31 mouse cellular contexts compared by ENCODE assay signal in the genomic region with DNA sequence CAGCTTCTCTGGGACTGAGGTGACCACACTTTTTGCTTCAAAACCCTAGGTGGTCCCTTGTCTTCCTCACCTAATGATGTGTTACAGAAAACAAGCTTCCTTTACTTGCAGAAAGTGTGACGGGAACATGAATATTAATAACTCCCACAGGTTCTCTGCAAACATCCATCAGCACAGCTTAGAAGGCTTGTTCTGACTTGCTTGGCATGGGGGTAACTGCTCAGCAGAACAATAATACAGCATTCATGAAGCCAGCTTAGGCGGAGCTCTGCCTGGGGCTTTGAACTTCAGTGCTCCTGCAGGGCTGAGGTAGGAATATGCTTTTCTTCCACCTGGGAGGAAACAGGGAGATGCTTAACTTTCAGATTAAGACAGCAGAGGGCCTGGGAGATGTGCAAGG.
A peak's percentile ranks its signal among the peaks of the same experiment; 100 is the strongest.
DNase-seq lines count a peak whose midpoint lies in the region; ATAC-seq lines count a peak whose summit lies in the region.
"Had no signal": no experiment of that assay in that cellular context is flagged by ENCODE, and none has a peak within 500 bp of the region (broad histone marks: within the 10 kb centered on the region; RNA-seq: fewer than 3 reads in every experiment).

No protein-coding gene starts in this region.

- ATAC-seq in midbrain, embryonic 13.5 days = no peak
- ATAC-seq: CD4-positive, CD25-positive, alpha-beta regulatory T cell, adult 4 months; forebrain, embryonic 13.5 days; inflammation-experienced regulatory T-cells, adult 6 months; liver, embryonic 12.5 days; liver, postnatal 0 days had no signal

- H3K27me3 ChIP-seq in midbrain, embryonic 10.5 days (ENCODE audit: low read depth, poor library complexity, severe bottlenecking) = no peaks in the 10 kb centered on the region
- no peaks in the 10 kb centered on the region for H3K27me3 ChIP-seq in midbrain, embryonic 13.5 days
- no peaks in the 10 kb centered on the region for H3K27me3 ChIP-seq in embryonic facial prominence, embryonic 10.5 days (replicated peaks; ENCODE audit: low read depth, poor library complexity, severe bottlenecking)
- H3K27me3 ChIP-seq: forebrain, embryonic 13.5 days; heart, embryonic 13.5 days; kidney, embryonic 15.5 days; limb, embryonic 13.5 days; liver, embryonic 12.5 days; neural tube, embryonic 15.5 days had no signal

- no peak overlapping the region for H3K4me2 ChIP-seq in midbrain, embryonic 13.5 days (replicated peaks)
- H3K4me2 ChIP-seq: forebrain, embryonic 13.5 days; heart, embryonic 13.5 days; hindbrain, embryonic 14.5 days; kidney, embryonic 15.5 days; limb, embryonic 13.5 days; liver, embryonic 12.5 days; neural tube, embryonic 15.5 days had no signal

- no peaks in the 10 kb centered on the region for H3K36me3 ChIP-seq in midbrain, embryonic 10.5 days
- no peaks in the 10 kb centered on the region for H3K36me3 ChIP-seq in midbrain, embryonic 13.5 days
- no peaks in the 10 kb centered on the region for H3K36me3 ChIP-seq in embryonic facial prominence, embryonic 10.5 days (replicated peaks)
- H3K36me3 ChIP-seq: heart, embryonic 13.5 days; kidney, embryonic 15.5 days; limb, embryonic 13.5 days; liver, embryonic 12.5 days; neural tube, embryonic 15.5 days had no signal

- H3K4me1 ChIP-seq in midbrain, embryonic 10.5 days = peaks cover 14% of the 10 kb centered on the region
- H3K4me1 ChIP-seq in midbrain, embryonic 13.5 days (replicated peaks) = peaks cover 20% of the 10 kb centered on the region
- no peaks in the 10 kb centered on the region for H3K4me1 ChIP-seq in embryonic facial prominence, embryonic 10.5 days
- H3K4me1 ChIP-seq: heart, embryonic 13.5 days; kidney, embryonic 15.5 days; liver, embryonic 12.5 days had no signal

- 62% methylated on average over 2 of the region's 2 CpGs for WGBS in midbrain, embryonic 10.5 days
- 34% methylated on average over 2 of the region's 2 CpGs for WGBS in midbrain, embryonic 13.5 days
- 48% methylated on average over 2 of the region's 2 CpGs for WGBS in embryonic facial prominence, embryonic 10.5 days

- H3K27ac ChIP-seq in midbrain, embryonic 10.5 days (replicated peaks) = 0 out of 2 replicates have a peak overlapping the region, but pooled peaks have one; percentile 42
- no peak overlapping the region for H3K27ac ChIP-seq in midbrain, embryonic 13.5 days
- no peak overlapping the region for H3K27ac ChIP-seq in embryonic facial prominence, embryonic 10.5 days (replicated peaks)
- H3K27ac ChIP-seq: forebrain, embryonic 13.5 days; heart, adult 2 months; heart, embryonic 13.5 days; hindbrain, embryonic 14.5 days; kidney, embryonic 15.5 days; left cerebral cortex, adult 2 months; limb, embryonic 13.5 days; liver, embryonic 12.5 days; macrophage; neural tube, embryonic 15.5 days had no signal

- H3K9ac ChIP-seq in midbrain, embryonic 13.5 days (replicated peaks) = no peak overlapping the region
- H3K9ac ChIP-seq: forebrain, embryonic 13.5 days; heart, embryonic 13.5 days; hindbrain, embryonic 14.5 days; kidney, embryonic 15.5 days; limb, embryonic 13.5 days; liver, embryonic 12.5 days; liver, postnatal 0 days; neural tube, embryonic 15.5 days had no signal

- DNase-seq in midbrain, embryonic 10.5 days (ENCODE audit: low spot score) = no peak
- DNase-seq in embryonic facial prominence, embryonic 10.5 days (ENCODE audit: low spot score) = peak; percentile 10
- DNase-seq in forelimb bud, embryonic 11.5 days (ENCODE audit: low read depth, low spot score) = peak; percentile 20
- no peak for DNase-seq in frontal cortex, postnatal 10 days (ENCODE audit: low spot score in 2 of 2)
- DNase-seq in lung, adult 18-20 months = no peak
- DNase-seq in urinary bladder, postnatal 4 days (ENCODE audit: low spot score in 2 of 2) = no peak
- DNase-seq: adrenal gland, postnatal 14 days; cerebellum, adult 2 months; cerebellum, postnatal 25 days; gastrocnemius, postnatal 25 days; heart, adult 2 months; heart, postnatal 10 days; kidney, adult 18-20 months; kidney, postnatal 25 days; liver, postnatal 0 days; lung, postnatal 10 days; right cerebral cortex, postnatal 25 days; thymus, adult 2 months; thymus, postnatal 36 days had no signal

- H3K9me3 ChIP-seq in midbrain, embryonic 10.5 days (replicated peaks) = no peaks in the 10 kb centered on the region
- H3K9me3 ChIP-seq in midbrain, embryonic 13.5 days = no peaks in the 10 kb centered on the region
- H3K9me3 ChIP-seq in embryonic facial prominence, embryonic 10.5 days = no peaks in the 10 kb centered on the region
- H3K9me3 ChIP-seq: forebrain, embryonic 13.5 days; heart, embryonic 13.5 days; kidney, embryonic 15.5 days; limb, embryonic 13.5 days; liver, embryonic 12.5 days; neural tube, embryonic 15.5 days had no signal

- H3K4me3 ChIP-seq in midbrain, embryonic 10.5 days = no peak overlapping the region
- H3K4me3 ChIP-seq in midbrain, embryonic 13.5 days (replicated peaks) = no peak overlapping the region
- H3K4me3 ChIP-seq in embryonic facial prominence, embryonic 10.5 days = no peak overlapping the region
- H3K4me3 ChIP-seq: forebrain, embryonic 13.5 days; heart, adult 2 months; heart, embryonic 13.5 days; kidney, embryonic 15.5 days; left cerebral cortex, adult 2 months; limb, embryonic 13.5 days; liver, embryonic 12.5 days; neural tube, embryonic 15.5 days had no signal

Comparison
In these comparisons a context has a peak if more than half of its experiments do, and no peak if none do; other contexts are left out.
1. DNase-seq: peak in embryonic facial prominence, embryonic 10.5 days (single experiment) and forelimb bud, embryonic 11.5 days (single experiment); none in midbrain, embryonic 10.5 days (single experiment), frontal cortex, postnatal 10 days (0 of 2), lung, adult 18-20 months (0 of 2) and urinary bladder, postnatal 4 days (0 of 2).